ENCODE assay signal across 34 mouse cellular contexts in genomic region chr8:83315691-83316090, GRCm38 (mm10). TPM values are rescaled to one million over a fixed set of nuclear protein-coding genes. Genes with fewer than 3 reads are reported as not detected.
DNase-seq lines count a peak whose midpoint lies in the region; TF ChIP-seq lines count a peak whose summit lies in the region.
"Had no signal": no experiment of that assay in that cellular context is flagged by ENCODE, and none has a peak within 500 bp of the region (broad histone marks: within the 10 kb centered on the region; RNA-seq: fewer than 3 reads in every experiment).

No protein-coding gene starts in this region.

- no peaks in the 10 kb centered on the region; the same call in 1 of the 2 replicates for H3K36me3 ChIP-seq in testis, adult 2 months (ENCODE audit: control insufficient read depth, insufficient read depth, low read length)

- no peak for TF ChIP-seq CTCF in testis, adult 2 months (IDR thresholded peaks at IDR 0.05; ENCODE audit: control insufficient read depth, insufficient read depth, insufficient replicate concordance, low read depth, low read length)

- no peaks in the 10 kb centered on the region for H3K27me3 ChIP-seq in testis, adult 2 months (ENCODE audit: control insufficient read depth, insufficient read depth, low read length)
- H3K27me3 ChIP-seq: embryonic facial prominence, embryonic 13.5 days; heart, embryonic 13.5 days had no signal

- no peak for TF ChIP-seq POLR2A in testis, adult 2 months (IDR thresholded peaks at IDR 0.05; ENCODE audit: control insufficient read depth, low read depth, low read length)

- no peak overlapping the region for H3K4me3 ChIP-seq in testis, adult 2 months (ENCODE audit: control insufficient read depth, low read depth, low read length)
- H3K4me3 ChIP-seq: embryonic facial prominence, embryonic 13.5 days; heart, adult 2 months; heart, embryonic 10.5 days; heart, embryonic 13.5 days had no signal

- intact Hi-C loops in gastrocnemius, postnatal 36 days (cut with DNase I) = no loop called here

- no peak for DNase-seq in testis, postnatal 14 days (ENCODE audit: low spot score)
- DNase-seq in ES-CJ7 (ENCODE audit: low read depth, low spot score) = peak; percentile 49
- DNase-seq in ZHBTc4 (ENCODE audit: low read depth, low spot score) = peak; percentile 45
- no peak for DNase-seq in liver
- no peak for DNase-seq in gastrocnemius, postnatal 36 days
- DNase-seq: adrenal gland, adult 2 months; adrenal gland, postnatal 14 days; cerebellum, adult 11-12 months; cerebellum, adult 8-10 months; cerebellum, postnatal 14 days; gastrocnemius, postnatal 25 days; heart, adult 2 months; heart, postnatal 14 days; heart, postnatal 4 days; kidney, adult 18-20 months had no signal

- peak overlapping the region; percentile 42; the same call in 1 of the 2 replicates for H3K27ac ChIP-seq in testis, adult 2 months (ENCODE audit: control insufficient read depth, insufficient read depth, low read depth, low read length)
- H3K27ac ChIP-seq: embryonic facial prominence, embryonic 13.5 days; heart, adult 2 months; heart, embryonic 10.5 days; heart, embryonic 13.5 days; hindbrain, embryonic 14.5 days; hindbrain, postnatal 0 days had no signal

- H3K4me1 ChIP-seq in testis, adult 2 months (ENCODE audit: control insufficient read depth, insufficient read depth, low read length) = no peaks in the 10 kb centered on the region
- H3K4me1 ChIP-seq: heart, embryonic 10.5 days; heart, embryonic 13.5 days had no signal

RNA-seq across cellular contexts. Expression of gene Elmod2, which starts 16.6 kb away (rescaled TPM):
- polyA plus RNA-seq in testis, adult 2 months (2012; rRNA removed) = 2.5 and 3.1 TPM in 2 replicates
- total RNA-seq in gastrocnemius, postnatal 36 days (2021) = 1 to 10 TPM; 6.2 to 6.4 TPM

RNA-seq across cellular contexts. Expression of gene Ucp1, which starts 25.5 kb away (rescaled TPM):
- polyA plus RNA-seq in testis, adult 2 months (2012; rRNA removed) = 0.12 and 0.20 TPM in 2 replicates
- not detected for total RNA-seq in gastrocnemius, postnatal 36 days (2021)
- total RNA-seq: common myeloid progenitor, adult 5-6 weeks; gastrocnemius, adult 8-10 months; gastrocnemius, postnatal 25 days; granulocyte monocyte progenitor cell, adult 5-6 weeks had no signal
- polyA plus RNA-seq: C2C12; CD4-positive, CD25-positive, alpha-beta regulatory T cell, adult 4 months; embryonic facial prominence, embryonic 13.5 days; forebrain, embryonic 11.5 days; heart, embryonic 10.5 days; heart, embryonic 13.5 days; heart, embryonic 16.5 days; hindbrain, embryonic 11.5 days; inflammation-experienced regulatory T-cells, adult 6 months; intestine, embryonic 16.5 days had no signal

RNA-seq across cellular contexts. Expression of gene Mgat4d, which starts 32.6 kb away (rescaled TPM):
- polyA plus RNA-seq in testis, adult 2 months (2012; rRNA removed) = 20.5 and 30.8 TPM in 2 replicates
- not detected for total RNA-seq in gastrocnemius, postnatal 36 days (2021)
- total RNA-seq: adrenal gland, adult 2 months; adrenal gland, postnatal 14 days; adrenal gland, postnatal 4 days; common myeloid progenitor, adult 5-6 weeks; gastrocnemius, adult 8-10 months; gastrocnemius, postnatal 25 days; granulocyte monocyte progenitor cell, adult 5-6 weeks; heart, adult 2 months; heart, postnatal 14 days; heart, postnatal 4 days; hindbrain, postnatal 0 days had no signal
- polyA plus RNA-seq: adrenal gland, adult 2 months; brain, embryonic 14.5 days; C2C12; CD4-positive, CD25-positive, alpha-beta regulatory T cell, adult 4 months; embryonic facial prominence, embryonic 13.5 days; forebrain, embryonic 11.5 days; forebrain, embryonic 14.5 days; heart, adult 2 months; heart, embryonic 10.5 days; heart, embryonic 13.5 days; heart, embryonic 16.5 days; hindbrain, embryonic 11.5 days; hindbrain, embryonic 14.5 days; hindbrain, postnatal 0 days; inflammation-experienced regulatory T-cells, adult 6 months; intestine, embryonic 16.5 days had no signal

Comparison
In these comparisons a context has a peak if more than half of its experiments do, and no peak if none do; other contexts are left out.
1. DNase-seq: peak in ES-CJ7 (single experiment) and ZHBTc4 (single experiment); none in testis, postnatal 14 days (single experiment), liver (single experiment) and gastrocnemius, postnatal 36 days (0 of 2).